Mouse (Mus musculus): ENCODE data around the gene Mosmo.
A peak's percentile ranks its signal among the peaks of the same experiment; 100 is the strongest.

The Mosmo gene

GRCm38 (mm10) chr7:120712071-120712470 lies 34.7 kb downstream of the Mosmo start:
- no peak for DNase-seq

- DNase-seq: no peak
These were observed 35.8 kb downstream of the Mosmo start for GRCm38 (mm10) chr7:120713225-120713624.

GRCm38 (mm10) chr7:120713951-120714350 lies 36.5 kb downstream of the Mosmo start:
- peak; percentile 23 for DNase-seq

GRCm38 (mm10) chr7:120717261-120717660 lies 39.8 kb downstream of the Mosmo start:
- DNase-seq: no peak

GRCm38 (mm10) chr7:120721051-120721450 lies 43.6 kb downstream of the Mosmo start:
- DNase-seq: no peak

GRCm38 (mm10) chr7:120721456-120721855 lies 44.0 kb downstream of the Mosmo start:
- DNase-seq: no peak

GRCm38 (mm10) chr7:120722063-120722462 lies 44.6 kb downstream of the Mosmo start:
- no peak for DNase-seq

- DNase-seq: no peak
These were observed 45.4 kb downstream of the Mosmo start for GRCm38 (mm10) chr7:120722839-120723278.

GRCm38 (mm10) chr7:120727581-120727980 lies 50.2 kb downstream of the Mosmo start:
- DNase-seq: peak; percentile 43

- no peak for DNase-seq
These were observed 52.2 kb downstream of the Mosmo start for GRCm38 (mm10) chr7:120729635-120730034.

- DNase-seq: no peak
These were observed 55.5 kb downstream of the Mosmo start for GRCm38 (mm10) chr7:120732906-120733305.

- no peak for DNase-seq
These were observed 61.6 kb downstream of the Mosmo start, which contains the start of gene Vwa3a for GRCm38 (mm10) chr7:120739018-120739417. TSS of gene Vwa3a (plus strand) at chr7:120739318.

GRCm38 (mm10) chr7:120739558-120740101 lies 62.2 kb downstream of the Mosmo start:
- no peak for DNase-seq

GRCm38 (mm10) chr7:120743366-120744351 lies 66.2 kb downstream of the Mosmo start:
- no peak for DNase-seq

GRCm38 (mm10) chr7:120744606-120745005 lies 67.2 kb downstream of the Mosmo start:
- DNase-seq: no peak

GRCm38 (mm10) chr7:120746029-120746428 lies 68.6 kb downstream of the Mosmo start:
- DNase-seq: no peak

- no peak for DNase-seq
These were observed 69.4 kb downstream of the Mosmo start for GRCm38 (mm10) chr7:120746821-120747220.

- DNase-seq: no peak
These were observed 71.1 kb downstream of the Mosmo start for GRCm38 (mm10) chr7:120748478-120748877.

- no peak for DNase-seq
These were observed 73.9 kb downstream of the Mosmo start for GRCm38 (mm10) chr7:120751330-120751729.

GRCm38 (mm10) chr7:120751906-120752305 lies 74.5 kb downstream of the Mosmo start:
- DNase-seq: no peak

GRCm38 (mm10) chr7:120754671-120755070 lies 77.3 kb downstream of the Mosmo start:
- DNase-seq: peak; percentile 83

- DNase-seq: no peak
These were observed 90.0 kb downstream of the Mosmo start for GRCm38 (mm10) chr7:120767369-120767768.

- no peak for DNase-seq
These were observed 94.0 kb downstream of the Mosmo start for GRCm38 (mm10) chr7:120771389-120771788.

GRCm38 (mm10) chr7:120778012-120778411 lies 100.6 kb downstream of the Mosmo start:
- DNase-seq: no peak
